9 mouse cellular contexts compared by ENCODE assay signal in genomic region chr8:83624739-83625138, GRCm38 (mm10). TPM values are rescaled to one million over a fixed set of nuclear protein-coding genes. Genes with fewer than 3 reads are reported as not detected.
DNase-seq lines count a peak whose midpoint lies in the region; TF ChIP-seq lines count a peak whose summit lies in the region.
"Had no signal": no experiment of that assay in that cellular context is flagged by ENCODE, and none has a peak within 500 bp of the region (broad histone marks: within the 10 kb centered on the region; RNA-seq: fewer than 3 reads in every experiment).

No protein-coding gene starts in this region.

- H3K27me3 ChIP-seq in CH12.LX (replicated peaks) = no peaks in the 10 kb centered on the region
- no peaks in the 10 kb centered on the region for H3K27me3 ChIP-seq in liver, adult 2 months (ENCODE audit: control insufficient read depth, insufficient read depth, low read length)

- in situ Hi-C loops in CH12.LX (cut with MboI; ENCODE audit: low pct_ligation_motif_present, low pct_unique_long_range_greater_than_20kb, low sequenced_read_pairs) = no loop called here

- no peak for TF ChIP-seq POLR2A in CH12.LX (IDR thresholded peaks at IDR 0.05; ENCODE audit: low read depth, low read length)
- TF ChIP-seq POLR2A in liver, adult 2 months (IDR thresholded peaks at IDR 0.05; ENCODE audit: extremely low read depth, insufficient read depth, low read length) = no peak

- TF ChIP-seq EP300 in CH12.LX (IDR thresholded peaks at IDR 0.05; ENCODE audit: low read length) = no peak

- no peak overlapping the region for H3K9ac ChIP-seq in CH12.LX (ENCODE audit: insufficient read depth, low read depth)
- H3K9ac ChIP-seq in liver, adult 2 months (ENCODE audit: low read depth, low read length) = no peak overlapping the region

- H3K79me2 ChIP-seq in CH12.LX (replicated peaks; ENCODE audit: control insufficient read depth, extremely low read depth, insufficient read depth, poor library complexity, severe bottlenecking) = no peaks in the 10 kb centered on the region
- no peaks in the 10 kb centered on the region for H3K79me2 ChIP-seq in liver, adult 2 months (ENCODE audit: control insufficient read depth, insufficient read depth, low read length)

- DNase-seq in heart, adult 11 months = peak; percentile 80
- no peak for DNase-seq in heart, adult 9 months (ENCODE audit: low spot score in 2 of 2)
- no peak for DNase-seq in CH12.LX (ENCODE audit: extremely low read depth)
- DNase-seq in cerebellum, postnatal 36 days = peak; percentile 45 to 46
- DNase-seq in liver, adult 2 months (ENCODE audit: extremely low read depth, low read depth, low spot score) = peak; percentile 29
- DNase-seq in T-cell, adult 2 months (ENCODE audit: low spot score) = no peak
- no peak for DNase-seq in spleen, adult 12 weeks (ENCODE audit: low spot score)
- DNase-seq in layer of hippocampus, postnatal 14 days (ENCODE audit: low spot score in 2 of 2) = no peak
- DNase-seq: spleen, adult 18-20 months had no signal

- peaks cover 15 to 26% of the 10 kb centered on the region in 2 experiments for H3K4me1 ChIP-seq in CH12.LX (ENCODE audit: control insufficient read depth in 1 of 2, insufficient read depth in 2 of 2)
- no peaks in the 10 kb centered on the region for H3K4me1 ChIP-seq in liver, adult 2 months (ENCODE audit: control insufficient read depth, insufficient read depth, low read length)

- H3K36me3 ChIP-seq in CH12.LX (replicated peaks in 1 of 2; ENCODE audit: control insufficient read depth in 1 of 2, insufficient read depth in 1 of 2, low read length in 1 of 2) = no peaks in the 10 kb centered on the region
- H3K36me3 ChIP-seq in liver, adult 2 months (ENCODE audit: control insufficient read depth, insufficient read depth, low read length) = no peaks in the 10 kb centered on the region

- WGBS in liver, adult 2 months = 42% methylated on average over 3 of the region's 3 CpGs

- no peak for TF ChIP-seq RAD21 in CH12.LX (IDR thresholded peaks at IDR 0.05; ENCODE audit: low read depth, low read length)

- no peaks in the 10 kb centered on the region for H3K9me3 ChIP-seq in CH12.LX (replicated peaks; ENCODE audit: low read length)

- no peak overlapping the region for H3K4me3 ChIP-seq in CH12.LX (replicated peaks in 1 of 3; ENCODE audit: low read depth in 2 of 3, low read length in 2 of 3, poor library complexity in 1 of 3)
- no peak overlapping the region for H3K4me3 ChIP-seq in liver, adult 2 months (ENCODE audit: insufficient read depth, low read depth, low read length)

- dilution Hi-C loops in CH12.LX (cut with MboI; ENCODE audit: extremely low pct_ligation_motif_present, extremely low pct_unique_long_range_greater_than_20kb, low sequenced_read_pairs) = no loop called here

- H3K4me2 ChIP-seq in CH12.LX (ENCODE audit: insufficient read depth, low read depth, poor library complexity, severe bottlenecking) = no peak overlapping the region

- TF ChIP-seq CTCF in CH12.LX (conservative IDR thresholded peaks at IDR 0.05 in 1 of 2, IDR thresholded peaks at IDR 0.05 in 1 of 2; ENCODE audit: low read depth in 2 of 2, low read length in 2 of 2) = peak; percentile 39 to 59; a peak in 3 of 4 replicates
- peak; percentile 57; the same call in 1 of the 2 replicates for TF ChIP-seq CTCF in liver, adult 2 months (IDR thresholded peaks at IDR 0.05; ENCODE audit: low read depth, low read length)

- H3K27ac ChIP-seq in CH12.LX (ENCODE audit: insufficient read depth, low read depth) = no peak overlapping the region
- no peak overlapping the region for H3K27ac ChIP-seq in liver, adult 2 months (replicated peaks; ENCODE audit: insufficient read depth, low read depth, low read length)

TF ChIP-seq in CH12.LX, 34 proteins besides CTCF, POLR2A, EP300 and RAD21:
- no peak for TF ChIP-seq JUN (IDR thresholded peaks at IDR 0.05; ENCODE audit: insufficient read depth, low read depth, low read length)
- TF ChIP-seq MYC (IDR thresholded peaks at IDR 0.05; ENCODE audit: low read depth, low read length) = no peak
- TF ChIP-seq HCFC1 (IDR thresholded peaks at IDR 0.05; ENCODE audit: low read depth, low read length) = no peak
- TF ChIP-seq SMC3 (IDR thresholded peaks at IDR 0.05; ENCODE audit: low read depth, low read length) = peak; percentile 30; the same call in 1 of the 2 replicates
- no peak for TF ChIP-seq NRF1 (IDR thresholded peaks at IDR 0.05; ENCODE audit: low read depth, low read length)

RNA-seq across cellular contexts. Expression of gene Dnajb1, which starts 16.7 kb away (rescaled TPM):
- total RNA-seq in CH12.LX (2012; rRNA removed) (24.9 and 32.0 TPM in 2 replicates), CH12.LX (2014; rRNA removed) (29.5 and 30.7 TPM in 2 replicates)
- 30.5 and 30.9 TPM in 2 replicates for polyA plus RNA-seq in CH12.LX (2012; ENCODE audit: insufficient read length, low read depth)
- total RNA-seq in liver, adult 2 months (2014; rRNA removed) = 8.3 and 12.4 TPM in 2 replicates
- polyA plus RNA-seq in liver, adult 2 months (2012; rRNA removed) = 17.0 and 18.2 TPM in 2 replicates
- 10 to 100 TPM; 31.8 to 33.7 TPM for total RNA-seq in layer of hippocampus, postnatal 14 days (2021)

RNA-seq across cellular contexts. Expression of gene Tecr, which starts 17.0 kb away (rescaled TPM):
- total RNA-seq in CH12.LX (2012; rRNA removed) (130 and 171 TPM in 2 replicates), CH12.LX (2014; rRNA removed) (95.9 and 111 TPM in 2 replicates)
- 199 and 209 TPM in 2 replicates for polyA plus RNA-seq in CH12.LX (2012; ENCODE audit: insufficient read length, low read depth)
- 108 and 130 TPM in 2 replicates for total RNA-seq in liver, adult 2 months (2014; rRNA removed)
- 647 and 677 TPM in 2 replicates for polyA plus RNA-seq in liver, adult 2 months (2012; rRNA removed)
- 100 to 1,000 TPM; 521 to 544 TPM for total RNA-seq in layer of hippocampus, postnatal 14 days (2021)

RNA-seq across cellular contexts. Expression of gene Gipc1, which starts 27.7 kb away (rescaled TPM):
- total RNA-seq in CH12.LX (2012; rRNA removed) = 21.2 and 25.8 TPM in 2 replicates
- 21.0 and 24.4 TPM in 2 replicates for total RNA-seq in CH12.LX (2014; rRNA removed)
- polyA plus RNA-seq in CH12.LX (2012; ENCODE audit: insufficient read length, low read depth) = 22.6 and 24.2 TPM in 2 replicates
- total RNA-seq in liver, adult 2 months (2014; rRNA removed) = 12.6 and 14.6 TPM in 2 replicates
- polyA plus RNA-seq in liver, adult 2 months (2012; rRNA removed) = 14.5 and 15.7 TPM in 2 replicates
- total RNA-seq in layer of hippocampus, postnatal 14 days (2021) = 10 to 100 TPM; 77.9 to 78.5 TPM

RNA-seq across cellular contexts. Expression of gene Ptger1, which starts 41.7 kb away (rescaled TPM):
- 3.3 and 4.0 TPM in 2 replicates for total RNA-seq in CH12.LX (2012; rRNA removed)
- not detected in 2 replicates for total RNA-seq in CH12.LX (2014; rRNA removed)
- polyA plus RNA-seq in CH12.LX (2012; ENCODE audit: insufficient read length, low read depth) = 2.6 and 7.6 TPM in 2 replicates
- total RNA-seq in liver, adult 2 months (2014; rRNA removed) = under 0.01 and 0.20 TPM in 2 replicates
- polyA plus RNA-seq in liver, adult 2 months (2012; rRNA removed) = 0.11 and 0.20 TPM in 2 replicates
- 1 to 10 TPM; 1.3 to 1.9 TPM for total RNA-seq in layer of hippocampus, postnatal 14 days (2021)

RNA-seq across cellular contexts. Expression of gene Ndufb7, which starts 58.3 kb away (rescaled TPM):
- total RNA-seq in CH12.LX (2012; rRNA removed) (316 and 331 TPM in 2 replicates), CH12.LX (2014; rRNA removed) (213 and 223 TPM in 2 replicates)
- 144 and 202 TPM in 2 replicates for polyA plus RNA-seq in CH12.LX (2012; ENCODE audit: insufficient read length, low read depth)
- 190 and 193 TPM in 2 replicates for total RNA-seq in liver, adult 2 months (2014; rRNA removed)
- 297 and 359 TPM in 2 replicates for polyA plus RNA-seq in liver, adult 2 months (2012; rRNA removed)
- total RNA-seq in layer of hippocampus, postnatal 14 days (2021) = 100 to 1,000 TPM; 152 to 158 TPM

Comparison
In these comparisons a context has a peak if more than half of its experiments do, and no peak if none do; other contexts are left out.
1. DNase-seq: peak in heart, adult 11 months (single experiment), cerebellum, postnatal 36 days (2 of 2) and liver, adult 2 months (single experiment); none in heart, adult 9 months (0 of 2), CH12.LX (single experiment), T-cell, adult 2 months (single experiment), spleen, adult 12 weeks (single experiment) and layer of hippocampus, postnatal 14 days (0 of 2).